Mouse (Mus musculus): ENCODE measurements around the gene Pex26.

DNA sequence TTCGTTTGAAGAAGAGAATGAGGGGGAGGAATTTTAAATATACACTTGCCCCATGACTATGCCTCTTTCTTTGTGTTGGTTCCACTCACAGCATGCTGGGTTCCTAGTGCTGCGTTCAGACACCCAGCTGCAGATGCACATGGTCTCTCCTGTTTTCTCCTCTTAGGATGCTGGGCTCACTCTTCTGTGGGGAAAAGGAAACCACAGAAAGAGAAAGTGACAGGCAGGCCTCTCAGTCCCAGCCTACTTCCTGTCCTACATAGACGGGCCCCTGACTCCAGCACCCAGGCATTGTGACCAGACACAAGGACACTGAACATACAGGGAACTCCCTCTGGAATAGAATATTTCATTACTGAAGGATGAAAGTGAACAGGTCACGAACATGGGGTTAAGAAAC is 42.6 kb downstream of the Pex26 start:
- TF ChIP-seq CTCF (IDR thresholded peaks at IDR 0.05; ENCODE audit: low read depth, low read length) (no peak), POLR2A (IDR thresholded peaks at IDR 0.05; ENCODE audit: extremely low read depth, insufficient read depth, low read length) (no peak)

Data from liver, adult 2 months (tissue).